Mouse (Mus musculus) brain, embryonic 18.5 days (tissue): ENCODE results near the gene Wwox.

Source experiments
- DNase-seq: peaks from one replicate; pipeline ENCODE4 v3.0.0-alpha.2; 2012; ENCODE audit warnings: low read depth, low spot score

Wwox gene

DNA sequence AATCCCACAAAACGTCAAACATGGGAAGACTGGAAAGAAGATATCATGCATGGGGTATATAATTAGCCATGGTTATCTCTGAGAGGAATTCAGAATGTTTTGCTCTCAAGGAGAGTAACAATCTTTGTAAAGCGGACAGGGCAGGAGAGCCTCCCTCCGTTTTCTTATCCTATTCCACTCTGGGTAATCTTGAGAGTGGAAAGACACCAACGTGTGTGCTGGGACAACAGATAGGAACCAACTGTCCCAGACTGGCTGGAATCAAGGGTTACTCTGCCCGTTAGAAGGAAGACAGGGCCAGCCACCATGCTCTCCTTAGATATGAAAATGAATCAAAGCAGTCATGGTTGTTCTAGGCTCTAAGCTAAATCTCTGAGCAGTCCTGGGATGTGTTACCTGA, 650.7 kb downstream of the Wwox start:
- no peak for DNase-seq

DNA sequence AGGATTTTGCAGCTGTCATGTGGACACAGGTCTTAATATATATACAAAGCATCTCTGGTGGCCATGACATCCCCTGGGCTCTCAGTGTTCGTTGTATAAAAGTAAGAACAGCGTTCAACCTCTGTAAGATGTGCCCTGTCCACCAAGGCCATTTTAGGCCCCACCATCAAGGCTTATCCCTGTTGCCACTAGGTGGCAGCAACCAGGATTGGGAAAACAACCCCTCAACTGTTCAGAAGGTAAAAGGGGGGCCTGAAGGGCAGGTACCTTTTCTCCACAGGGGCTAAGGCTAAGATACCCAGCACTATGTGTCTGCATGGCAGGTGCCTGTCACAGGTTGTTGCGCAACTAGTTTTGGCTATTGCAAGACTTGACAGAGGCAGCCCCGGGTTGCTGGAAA, 656.1 kb downstream of the Wwox start:
- DNase-seq: no peak

DNA sequence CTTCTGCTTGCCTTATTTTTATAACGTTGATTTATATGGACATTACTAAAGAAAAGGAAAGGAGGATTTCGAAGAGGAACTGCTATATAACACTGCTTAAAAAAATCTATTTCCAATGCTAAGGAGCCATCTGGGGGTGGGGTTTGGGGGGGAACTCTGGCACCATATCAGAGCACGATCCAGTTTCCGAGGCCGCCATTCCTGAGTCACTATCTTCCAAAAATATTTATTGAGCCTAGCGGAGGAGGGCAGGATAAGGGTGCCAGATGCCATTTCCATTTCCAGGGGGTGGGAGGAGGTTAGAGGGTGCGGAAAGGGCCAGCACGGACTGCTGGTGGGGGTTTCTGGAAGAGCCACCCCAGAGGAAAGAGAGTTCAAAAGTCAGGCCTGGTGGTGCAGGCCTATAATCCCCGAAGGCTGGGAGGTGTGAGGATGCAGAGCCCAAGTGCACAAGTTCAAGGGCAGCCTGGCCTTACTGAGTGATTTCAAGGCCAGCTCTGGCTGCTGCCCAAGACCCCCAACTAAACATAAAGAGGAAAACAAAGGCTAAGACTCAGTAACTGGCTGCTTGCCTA, 658.6 kb downstream of the Wwox start:
- no peak for DNase-seq

DNA sequence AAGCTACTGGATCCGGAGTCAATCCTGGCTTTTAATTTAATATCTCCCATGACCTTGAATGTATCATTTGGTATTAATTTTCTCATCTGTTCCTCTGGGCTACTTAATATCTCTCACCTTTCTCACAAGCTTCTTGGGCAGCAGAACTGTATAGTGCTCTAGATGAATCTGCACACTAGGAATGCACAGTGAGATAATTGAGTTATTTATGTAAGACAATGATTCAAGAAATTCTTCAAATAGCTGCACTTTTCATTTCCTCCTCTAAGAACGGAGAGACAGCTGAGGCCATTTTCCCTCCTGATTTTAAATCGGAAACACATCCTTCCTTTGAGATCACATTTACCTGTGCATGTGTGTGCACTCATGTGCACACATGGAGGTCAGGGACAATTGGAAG, 669.9 kb downstream of the Wwox start:
- no peak for DNase-seq

DNA sequence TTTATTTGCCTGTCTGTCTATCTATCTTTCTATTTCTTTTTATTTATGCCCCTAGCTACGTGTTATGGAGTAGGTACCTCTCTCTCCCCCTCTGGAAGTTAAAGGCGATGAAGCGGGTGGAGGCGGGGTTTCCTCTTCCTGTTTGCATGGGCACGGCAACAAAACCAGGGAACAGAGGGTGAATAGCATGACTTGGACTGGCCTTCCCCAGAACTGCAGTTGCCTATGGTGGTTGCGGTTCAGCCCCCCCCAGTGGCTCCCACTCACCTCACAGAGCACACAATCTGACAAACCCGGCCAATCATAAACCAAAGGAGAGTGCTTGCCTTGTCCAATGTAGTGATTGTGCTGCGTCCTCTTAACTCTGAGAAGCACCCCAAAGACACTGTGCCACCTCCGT, 671.0 kb downstream of the Wwox start:
- DNase-seq: no peak

DNA sequence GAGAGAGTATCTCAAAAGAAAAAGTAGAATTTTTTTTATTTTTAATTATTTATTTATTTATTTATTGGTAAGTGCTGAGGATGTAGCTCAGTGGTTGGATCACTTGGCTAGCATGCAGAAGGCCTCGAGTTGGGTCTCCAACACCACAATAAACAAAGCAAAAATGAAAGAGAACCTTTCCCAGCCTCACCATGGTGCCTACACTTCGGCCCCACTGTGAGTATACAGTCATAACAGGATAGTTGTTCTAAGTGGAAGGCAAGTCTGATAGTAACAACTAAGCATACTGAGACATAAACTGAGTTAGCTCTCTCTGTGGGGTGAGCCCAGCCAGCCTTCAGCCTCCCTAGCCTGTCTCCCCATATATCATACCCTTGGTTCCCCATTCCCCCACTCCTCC, 672.6 kb downstream of the Wwox start:
- DNase-seq: no peak

DNA sequence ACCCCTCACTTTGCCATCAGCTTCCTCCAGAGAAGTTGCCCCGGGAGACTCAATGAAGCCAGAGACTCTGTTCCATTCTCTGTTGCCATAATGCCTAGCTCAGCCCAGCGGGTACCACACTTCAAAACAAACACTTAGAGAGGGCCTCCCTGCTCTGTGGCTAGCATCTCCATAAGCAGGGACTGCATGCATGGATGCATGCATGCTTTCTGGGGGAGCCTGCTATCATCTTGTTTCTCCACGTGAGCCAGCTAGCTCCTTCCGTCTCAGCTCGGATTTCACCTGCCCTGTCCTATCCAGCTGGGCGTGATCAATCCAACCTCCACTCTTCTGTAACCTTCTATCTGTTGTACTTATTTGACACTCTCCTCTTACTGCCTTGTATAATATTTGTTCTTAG, 675.0 kb downstream of the Wwox start:
- no peak for DNase-seq

DNA sequence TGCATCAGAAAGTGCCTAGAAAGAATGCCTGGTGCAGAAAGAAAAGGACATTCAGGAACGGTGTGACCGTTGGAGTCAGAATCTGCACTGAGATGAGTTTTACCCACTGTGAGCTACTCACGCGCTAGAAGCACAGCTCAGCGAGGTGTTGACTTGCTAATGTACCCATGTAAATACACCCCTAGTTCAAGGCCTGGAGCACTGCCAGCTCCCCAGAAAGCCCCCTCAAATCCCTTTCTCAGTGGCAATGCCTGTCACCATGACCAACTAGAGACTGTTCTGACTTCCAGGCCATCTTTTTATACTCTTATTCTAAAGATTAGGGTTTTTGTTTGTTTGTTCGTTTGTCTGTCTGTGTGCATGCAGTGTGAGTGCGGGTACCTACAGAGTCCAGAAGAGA, 686.6 kb downstream of the Wwox start:
- no peak for DNase-seq

DNA sequence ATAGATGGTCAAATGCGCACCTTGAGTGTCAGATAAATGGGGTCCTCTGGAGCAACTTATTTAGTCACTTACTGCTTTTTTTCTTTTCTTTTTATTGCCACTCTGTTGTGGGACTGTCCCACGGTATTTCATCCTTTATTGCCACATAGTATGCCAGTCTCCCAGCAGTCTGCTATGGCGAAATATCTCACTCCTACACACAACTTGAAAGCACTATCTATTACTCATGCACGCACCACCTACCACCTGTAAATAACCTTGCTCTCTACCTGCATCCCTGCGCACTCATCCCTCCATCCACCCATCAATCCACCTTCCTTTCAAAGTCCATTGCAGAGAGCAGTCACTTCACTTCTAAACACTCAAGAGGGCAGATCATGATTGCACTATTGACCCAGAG, 687.2 kb downstream of the Wwox start:
- DNase-seq: no peak

DNA sequence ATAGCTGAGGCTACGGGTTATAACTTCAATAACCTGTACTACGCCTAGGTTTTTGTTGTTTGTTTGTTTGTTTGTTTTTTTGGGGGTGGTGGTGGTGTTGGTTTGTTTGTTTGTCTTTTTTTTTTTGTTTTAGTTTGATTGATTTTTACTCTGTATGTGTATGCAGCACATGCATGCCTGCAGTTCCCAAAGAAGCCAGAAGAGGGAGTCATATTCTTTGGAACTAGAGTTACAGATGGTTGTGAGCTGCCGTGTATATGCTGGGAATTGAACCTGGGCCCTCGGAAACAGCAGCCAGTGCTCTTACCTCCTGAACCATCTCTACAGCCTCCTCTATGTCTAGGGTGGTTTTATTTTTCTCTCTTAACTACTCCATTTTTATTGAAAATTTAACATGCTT, 689.9 kb downstream of the Wwox start:
- no peak for DNase-seq

DNA sequence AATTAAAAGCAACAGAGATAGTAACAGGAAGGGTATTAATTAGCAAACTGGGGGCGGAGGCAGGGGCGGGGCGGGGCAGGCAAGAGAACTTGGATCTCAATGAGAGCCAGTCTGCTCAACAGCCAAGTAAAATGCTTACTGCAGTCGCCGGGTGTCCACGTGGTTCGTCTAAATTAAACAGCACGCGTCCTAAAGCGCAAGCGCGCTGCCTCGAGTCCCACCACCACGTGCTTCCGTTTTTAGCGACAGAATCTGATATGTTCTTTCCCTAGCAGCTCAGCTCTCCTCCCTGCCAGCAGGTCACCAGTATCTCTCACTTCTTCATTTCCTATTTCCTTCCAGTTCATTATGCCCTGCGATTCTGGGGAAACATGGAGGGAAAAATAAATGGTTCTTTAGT, 693.7 kb downstream of the Wwox start:
- no peak for DNase-seq

DNA sequence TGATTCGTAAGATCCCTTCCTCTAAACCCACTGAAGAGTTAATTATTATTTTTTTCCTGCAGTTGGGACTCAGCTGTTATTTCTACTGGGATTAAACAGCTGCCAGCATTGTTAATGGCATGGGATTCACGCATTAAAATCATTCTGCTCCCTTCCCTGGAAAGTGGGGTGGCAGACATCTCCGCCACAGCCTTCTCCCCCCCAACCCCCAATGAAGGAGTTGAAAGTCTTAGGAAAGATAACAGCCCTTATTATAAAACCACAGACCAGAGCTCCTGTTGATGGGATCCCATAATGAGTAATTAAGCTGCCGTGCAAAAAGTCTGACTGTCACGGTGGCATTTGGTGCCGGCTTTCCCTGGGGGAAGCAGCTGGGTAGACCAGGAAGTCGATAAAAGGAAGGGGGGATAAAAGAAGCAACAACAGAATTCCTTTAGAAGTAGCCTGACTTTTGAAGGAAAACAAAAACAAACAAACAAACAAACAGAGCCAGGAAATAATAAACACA, 694.3 kb downstream of the Wwox start:
- DNase-seq: no peak

DNA sequence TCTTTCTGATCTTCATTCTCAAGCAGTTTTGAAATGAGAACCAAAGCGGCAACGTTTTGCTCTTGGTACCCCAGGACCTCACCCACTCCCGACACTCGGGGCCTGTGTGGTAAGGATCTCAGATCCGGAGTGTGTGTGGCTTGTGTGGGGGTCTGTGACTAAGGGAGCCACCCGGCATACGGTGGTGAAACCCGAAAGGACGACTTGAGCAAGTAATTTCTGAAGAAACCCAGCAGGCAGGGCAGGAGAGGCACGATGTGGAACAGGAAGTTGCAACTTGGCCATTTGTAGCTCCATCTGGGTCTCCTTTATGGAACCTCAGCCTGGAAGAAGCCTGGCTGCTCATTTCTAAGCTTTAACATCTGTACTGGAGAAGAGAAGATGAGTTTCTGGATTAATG, 697.4 kb downstream of the Wwox start:
- no peak for DNase-seq

DNA sequence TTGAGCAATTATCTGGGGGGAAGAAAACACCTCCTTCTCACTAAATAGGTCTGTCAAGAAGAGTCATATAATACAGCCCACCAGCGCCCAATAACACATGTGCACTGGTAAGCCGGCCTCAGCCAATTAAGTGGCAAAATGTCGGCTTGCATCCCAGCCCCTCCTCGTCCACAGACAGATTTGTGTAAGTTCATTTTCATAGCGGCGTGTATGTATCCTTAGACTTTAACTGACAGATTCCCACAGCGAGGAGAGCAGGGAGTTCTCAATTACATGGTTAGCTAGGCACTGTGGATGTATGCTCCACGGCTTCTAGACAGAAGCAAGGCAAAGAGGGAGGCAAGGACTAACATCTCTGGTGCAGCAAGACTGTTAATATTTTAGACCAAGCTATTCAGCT, 702.2 kb downstream of the Wwox start:
- no peak for DNase-seq

DNA sequence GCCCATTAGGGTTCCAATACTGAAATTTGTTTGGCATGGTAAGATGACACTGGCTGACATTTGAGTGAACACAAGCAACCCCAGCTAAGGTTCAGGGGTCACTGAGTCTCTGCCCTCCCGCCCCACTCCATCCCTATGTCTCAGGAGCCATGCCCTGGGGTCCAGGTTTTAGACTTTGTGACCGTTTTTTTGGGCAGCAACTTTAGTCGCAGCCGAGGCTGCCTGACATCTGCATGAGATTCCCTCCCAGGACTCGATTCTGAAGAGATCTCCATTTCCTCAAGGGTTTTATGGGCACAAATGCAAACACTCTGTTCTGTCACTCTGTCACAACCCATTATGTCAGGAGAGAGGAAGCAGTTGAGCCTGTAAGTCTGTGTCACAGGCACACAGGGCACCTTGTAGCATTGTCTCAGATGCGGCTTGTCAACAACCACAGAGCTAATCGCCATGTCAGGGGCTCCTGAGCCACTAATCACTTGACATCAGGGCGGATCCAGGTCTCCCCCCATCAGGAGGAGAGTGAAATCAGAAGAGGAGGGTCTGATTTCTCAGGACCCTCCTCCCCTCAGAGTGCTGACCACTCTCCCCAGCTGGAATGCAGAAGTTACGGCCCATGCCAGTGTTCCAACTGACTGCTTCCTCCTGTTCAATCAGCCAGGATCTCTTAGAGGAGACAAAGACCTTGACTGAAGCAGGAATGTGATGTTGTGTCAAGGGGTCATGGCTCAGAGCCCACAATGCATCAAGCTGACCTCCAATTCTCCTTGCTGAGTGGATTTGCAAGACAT, 704.3 kb downstream of the Wwox start:
- DNase-seq: no peak

DNA sequence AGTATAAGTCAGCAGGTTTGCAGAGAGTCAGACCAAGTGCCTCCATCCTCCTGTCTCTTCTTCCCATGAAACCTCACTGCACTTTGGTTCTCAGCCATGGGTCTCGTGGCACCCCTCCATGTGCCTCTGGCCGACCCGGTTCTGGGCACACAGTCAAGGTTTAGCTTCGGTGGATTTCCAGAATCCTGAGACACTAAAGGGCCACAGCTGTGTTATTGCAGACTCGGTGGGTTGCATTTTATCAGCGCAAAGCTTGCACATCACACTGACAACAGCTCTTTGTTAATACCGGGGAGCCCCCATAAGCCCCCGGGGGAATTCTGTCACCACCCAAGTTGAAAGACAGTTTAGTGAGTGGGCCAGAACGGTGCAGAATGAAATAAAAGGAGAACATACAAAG, 707.6 kb downstream of the Wwox start:
- DNase-seq: no peak

DNA sequence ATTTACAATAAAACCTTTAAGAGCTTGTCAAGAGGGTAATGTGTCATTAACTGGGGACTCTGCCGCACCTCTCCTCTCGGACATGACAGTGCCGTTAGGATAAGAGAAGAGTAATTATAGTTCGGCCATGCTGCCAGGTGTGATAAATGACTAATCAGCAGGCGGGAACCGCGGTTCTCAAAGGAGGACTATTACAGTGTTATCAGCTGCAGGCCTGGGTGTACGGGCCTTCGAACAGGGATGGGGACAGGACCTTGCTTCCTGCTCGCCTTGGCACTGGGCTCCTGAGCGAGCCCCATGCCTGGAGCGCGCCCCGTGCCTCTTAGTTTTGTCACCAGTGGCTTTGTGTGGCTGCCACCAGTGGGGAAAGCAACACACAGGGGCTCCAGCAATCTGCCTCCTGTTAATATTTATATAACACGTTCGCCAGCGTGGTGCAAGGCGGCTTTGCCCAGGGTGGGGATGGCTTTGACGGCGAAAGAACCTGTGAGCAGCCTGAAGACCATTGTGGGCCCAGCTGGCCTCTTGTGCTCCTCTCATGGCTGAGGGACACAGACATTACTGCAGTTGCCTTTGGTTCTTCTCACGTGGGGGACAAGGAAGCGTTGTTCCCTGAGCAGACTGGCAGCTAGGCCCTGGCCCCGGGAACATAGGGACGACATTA, 711.1 kb downstream of the Wwox start:
- DNase-seq: no peak

DNA sequence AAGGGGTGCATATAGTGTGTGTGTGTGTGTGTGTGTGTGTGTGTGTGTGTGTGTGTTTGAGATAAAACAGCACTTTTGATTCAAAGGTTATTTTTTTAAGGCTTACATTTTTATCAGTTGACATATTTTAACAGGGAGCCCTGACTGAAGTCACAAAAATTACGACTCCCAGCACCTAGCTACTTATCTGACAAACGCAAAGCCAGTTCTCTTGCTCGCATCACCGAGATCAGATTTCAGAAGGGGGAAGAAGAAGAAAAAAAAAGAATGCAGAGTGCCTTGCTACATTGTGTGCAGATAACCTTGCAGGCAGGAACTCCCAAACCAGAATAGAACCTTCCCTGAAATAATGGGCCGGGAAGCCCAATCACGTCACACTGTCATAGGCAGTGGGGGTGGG, 712.0 kb downstream of the Wwox start:
- DNase-seq: no peak

DNA sequence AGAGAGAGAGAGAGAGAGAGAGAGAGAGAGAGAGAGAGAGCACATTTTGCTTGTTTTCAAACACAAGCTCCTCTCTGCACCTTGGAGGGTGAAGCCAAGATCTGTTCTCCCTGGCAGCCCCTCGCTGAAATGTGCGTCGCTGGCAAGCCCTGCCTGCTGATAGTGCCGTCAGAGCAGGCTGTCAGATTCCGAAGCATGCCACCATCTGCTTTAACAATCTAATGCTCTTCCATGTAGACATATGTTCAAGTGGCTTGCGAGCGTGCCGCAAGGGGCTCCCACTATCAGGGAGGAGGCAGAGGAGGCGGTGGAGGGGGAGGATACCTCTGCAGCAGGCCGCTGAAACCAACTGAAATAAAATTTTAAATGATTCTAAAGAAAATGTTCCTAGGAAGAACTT, 714.6 kb downstream of the Wwox start:
- peak; percentile 74 for DNase-seq

DNA sequence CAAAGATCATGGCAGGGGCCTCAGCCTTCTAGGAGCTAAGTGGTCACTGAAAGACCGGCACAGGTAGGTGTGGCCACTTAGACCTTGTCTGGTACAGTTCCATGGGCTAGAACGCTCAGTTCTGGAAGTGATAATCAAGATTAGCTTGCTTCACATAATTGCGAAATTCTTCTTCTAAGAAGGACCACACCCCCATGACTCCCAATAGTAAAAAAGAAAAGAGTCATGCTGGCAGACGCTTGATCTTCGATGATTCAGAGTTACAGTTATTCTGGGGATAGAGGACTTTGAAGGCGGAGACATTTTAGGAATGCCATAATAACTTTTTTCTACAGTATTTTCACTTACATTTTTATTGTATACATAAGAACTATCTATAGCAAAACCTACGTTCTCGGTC, 716.7 kb downstream of the Wwox start:
- no peak for DNase-seq

DNA sequence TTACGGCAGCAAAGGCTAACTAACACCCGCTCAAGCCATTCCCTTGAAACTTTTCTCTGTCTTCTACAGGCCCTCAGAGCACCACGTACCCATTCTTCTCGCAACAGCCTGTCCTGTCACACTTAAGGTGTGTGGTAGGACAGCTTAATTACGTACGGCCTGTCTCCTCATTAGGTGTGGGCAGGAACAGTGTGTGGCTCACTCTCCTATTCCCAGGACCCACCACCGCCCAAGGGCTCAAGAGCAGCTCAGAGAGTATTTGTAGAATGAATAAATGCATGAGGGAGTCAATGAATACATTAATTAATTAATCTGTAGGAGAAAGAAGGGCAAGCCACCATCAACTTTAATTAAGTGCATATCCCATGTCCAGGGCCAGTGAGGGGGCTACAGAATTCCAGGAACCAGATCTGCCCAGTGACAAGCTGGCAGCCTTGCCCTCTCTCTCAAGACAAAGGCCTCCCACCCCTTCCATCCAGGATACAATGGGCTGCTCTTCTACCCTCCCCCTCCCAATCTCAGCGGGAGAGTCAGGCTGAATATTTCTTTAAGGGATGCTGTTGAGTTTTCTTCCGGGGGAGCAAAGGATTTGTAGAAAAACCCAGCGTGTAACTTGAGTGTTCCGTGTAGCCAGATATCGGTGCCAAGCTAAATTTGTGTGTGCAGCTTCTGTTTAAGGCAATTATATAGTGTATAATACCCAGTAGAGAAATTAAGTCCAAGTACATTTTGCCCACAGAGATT, 718.7 kb downstream of the Wwox start:
- no peak for DNase-seq

DNA sequence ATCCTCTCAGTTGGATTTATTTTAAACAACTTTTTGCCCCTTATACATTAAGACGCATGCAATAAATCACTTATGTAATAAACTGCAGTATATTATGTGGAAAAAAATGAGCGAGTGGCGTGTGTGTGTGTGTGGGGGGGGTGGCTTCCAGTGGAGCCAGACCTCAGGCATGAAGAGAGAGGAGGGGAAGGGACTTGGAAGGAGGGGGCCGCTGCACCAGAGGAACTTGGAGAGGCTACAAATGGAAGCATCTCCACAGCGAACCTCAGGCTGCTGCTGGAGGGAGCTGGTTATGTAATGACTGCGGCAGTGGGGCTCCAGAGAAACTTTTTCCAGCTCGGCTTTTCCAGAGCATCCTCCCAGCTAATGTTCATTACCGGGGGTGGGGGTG, 719.3 kb downstream of the Wwox start:
- no peak for DNase-seq
